Mouse (Mus musculus) frontal cortex, adult (tissue): ENCODE data around the gene Plekhg2.

Experiments used
- ATAC-seq: cut with Nextera tagmentation; 2 replicates; pipeline ENCODE4 v1.9.2; 2017; ENCODE audit warnings: mild to moderate bottlenecking, moderate library complexity, mixed read lengths; ENCODE audit not compliant: low TSS enrichment

Plekhg2 gene

DNA sequence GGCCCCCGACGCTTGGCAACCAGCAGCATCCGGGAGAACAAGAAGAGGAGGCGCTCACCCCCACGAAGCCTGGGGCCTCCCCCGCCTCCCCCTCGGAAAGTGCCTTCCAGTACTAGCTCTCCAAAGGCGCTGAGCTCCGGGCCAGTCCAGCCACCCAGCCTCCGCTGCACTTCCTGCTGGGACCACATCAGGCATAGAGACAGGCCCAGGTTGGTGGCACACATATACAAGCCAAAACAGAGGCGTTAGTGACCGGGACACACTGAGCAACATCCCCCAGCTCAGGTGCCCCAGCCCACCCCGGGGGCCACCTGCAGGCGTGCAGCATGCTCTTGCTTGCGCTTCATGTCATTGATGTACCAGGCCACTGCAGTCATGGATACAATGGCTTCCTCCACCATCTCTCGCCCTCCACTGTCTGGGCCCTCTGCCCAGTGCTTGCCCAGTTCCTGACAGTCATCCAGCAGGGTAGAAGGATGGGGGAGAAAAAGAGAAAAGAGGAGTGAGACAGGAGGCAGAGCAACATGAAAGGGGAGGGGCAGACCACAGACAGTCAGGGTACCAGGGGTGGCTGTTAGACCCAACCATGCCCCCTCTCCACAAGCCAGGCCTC lies 4.6 kb downstream of the Plekhg2 start:
- no peak for ATAC-seq

DNA sequence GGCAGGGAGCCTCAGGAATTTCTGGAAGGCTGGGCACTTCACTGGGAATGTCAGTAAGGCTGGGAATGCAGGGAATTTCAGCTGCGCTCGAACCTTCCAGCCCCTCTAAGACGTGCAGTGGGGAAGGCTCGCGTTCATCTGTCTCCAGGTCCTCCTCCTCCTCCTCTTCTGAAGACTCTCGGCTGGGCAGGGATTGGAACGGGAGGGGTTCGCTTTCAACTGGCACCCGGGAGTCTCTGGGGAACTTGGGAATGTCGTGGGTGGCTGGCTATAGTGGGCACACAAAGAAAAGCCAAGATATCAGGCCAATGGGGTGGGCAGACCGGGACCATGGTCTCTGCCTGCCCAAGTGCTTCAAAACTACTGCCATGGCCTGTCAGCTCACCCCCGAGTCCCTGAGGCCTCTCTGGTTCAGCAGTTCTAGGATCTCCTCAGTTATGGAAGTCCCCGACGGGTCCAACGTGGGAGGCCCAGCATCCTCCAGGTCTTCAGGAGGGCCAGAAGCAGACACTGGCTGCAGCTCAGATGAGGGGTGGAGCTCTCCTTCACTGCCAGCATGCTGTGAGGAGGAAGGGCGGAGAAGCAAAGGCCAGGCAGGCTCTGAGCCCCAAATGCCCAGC lies 9.8 kb downstream of the Plekhg2 start:
- no peak for ATAC-seq

DNA sequence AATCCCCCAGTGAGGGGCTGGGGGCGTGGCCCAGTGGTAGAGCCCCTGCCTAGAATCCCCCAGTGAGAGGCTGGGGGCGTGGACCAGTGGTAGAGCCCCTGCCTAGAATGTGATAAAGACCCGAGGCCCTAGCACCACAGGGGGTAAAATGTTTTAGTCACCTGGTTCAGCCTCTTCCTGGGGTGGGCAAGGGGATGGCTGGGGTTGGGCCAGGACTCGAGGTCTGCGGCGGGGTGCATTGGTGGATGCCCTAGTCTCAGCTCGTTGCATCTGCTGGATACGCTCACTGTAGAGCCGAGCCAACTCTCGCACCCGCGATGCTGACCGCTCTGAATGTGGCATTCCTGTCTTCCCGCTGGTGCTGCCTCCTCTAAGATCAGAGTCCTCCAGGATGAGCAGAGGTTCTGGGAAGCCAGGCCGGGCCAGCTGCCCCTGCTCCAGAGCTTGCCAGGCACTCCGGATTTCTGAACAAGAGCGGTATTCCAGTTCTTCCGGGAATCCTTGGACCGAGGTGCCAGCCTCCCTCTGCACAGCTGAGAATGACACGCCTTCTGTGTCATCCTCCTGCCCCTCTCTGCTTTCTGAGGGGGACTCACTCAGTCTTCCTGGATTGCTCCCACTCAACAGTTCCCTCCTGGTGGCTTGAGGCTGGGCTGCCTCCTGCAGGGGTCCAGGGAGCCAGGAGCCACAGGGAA lies 10.6 kb downstream of the Plekhg2 start:
- peak; percentile 41; the same call in 1 of the 2 replicates for ATAC-seq

DNA sequence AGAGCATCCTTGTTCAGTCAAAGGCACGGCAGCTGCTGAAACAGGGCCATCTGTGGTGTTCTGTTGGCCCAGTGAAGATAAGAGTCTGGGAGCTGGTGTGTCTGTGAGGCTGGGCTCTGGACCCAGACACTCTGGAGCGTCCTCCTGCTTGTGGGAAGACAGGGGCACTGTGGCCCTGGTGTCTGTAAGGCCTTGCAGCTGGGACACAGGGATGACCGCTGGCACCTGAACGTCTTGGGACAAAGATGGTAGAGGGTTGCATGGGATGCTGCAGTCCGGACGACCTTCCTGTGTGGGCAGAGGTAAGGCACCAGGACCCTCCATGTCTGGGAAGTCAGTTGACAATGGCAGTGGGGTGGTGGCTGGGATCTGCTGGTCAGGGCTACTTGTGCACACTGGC lies 12.1 kb downstream of the Plekhg2 start:
- ATAC-seq: no peak

DNA sequence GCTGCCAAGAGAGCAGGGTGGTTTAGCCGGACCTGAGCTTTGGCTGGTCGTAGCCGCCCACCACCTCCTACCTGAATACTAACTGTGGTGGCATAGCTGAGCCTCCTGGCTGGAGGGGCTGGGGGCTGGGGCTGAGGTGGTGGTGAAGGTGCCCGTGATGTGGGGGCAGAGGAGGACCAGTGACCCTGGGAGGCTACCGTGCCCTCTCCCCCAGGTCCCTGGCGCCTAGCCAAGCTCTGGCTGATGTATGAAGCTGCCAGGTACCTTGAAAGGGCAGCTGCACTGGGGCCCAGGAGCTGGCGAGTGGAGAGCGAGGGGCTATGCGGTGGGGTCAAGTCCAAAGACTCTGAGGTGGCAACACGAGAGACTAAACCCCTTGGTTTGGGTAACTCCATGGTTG lies 12.5 kb downstream of the Plekhg2 start:
- ATAC-seq: no peak

DNA sequence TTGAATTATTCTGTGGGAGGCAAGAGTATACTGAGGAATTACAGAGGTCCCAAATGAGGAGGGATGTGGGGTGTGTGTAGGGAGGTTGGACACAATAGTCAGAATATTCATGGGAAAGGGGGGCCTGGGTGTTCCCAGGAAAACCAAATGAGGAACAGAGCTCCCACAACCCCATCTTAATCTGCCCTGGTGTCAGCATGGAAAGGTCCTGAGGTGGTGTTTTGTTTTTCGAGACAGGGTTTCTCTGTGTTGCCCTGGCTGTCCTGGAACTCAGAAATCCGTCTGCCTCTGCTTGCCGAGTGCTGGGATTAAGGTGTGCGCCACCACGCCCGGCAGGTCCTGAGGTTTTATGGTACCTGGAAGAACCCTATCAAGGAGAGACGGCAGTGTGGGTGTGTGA lies 14.0 kb downstream of the Plekhg2 start:
- ATAC-seq: no peak

DNA sequence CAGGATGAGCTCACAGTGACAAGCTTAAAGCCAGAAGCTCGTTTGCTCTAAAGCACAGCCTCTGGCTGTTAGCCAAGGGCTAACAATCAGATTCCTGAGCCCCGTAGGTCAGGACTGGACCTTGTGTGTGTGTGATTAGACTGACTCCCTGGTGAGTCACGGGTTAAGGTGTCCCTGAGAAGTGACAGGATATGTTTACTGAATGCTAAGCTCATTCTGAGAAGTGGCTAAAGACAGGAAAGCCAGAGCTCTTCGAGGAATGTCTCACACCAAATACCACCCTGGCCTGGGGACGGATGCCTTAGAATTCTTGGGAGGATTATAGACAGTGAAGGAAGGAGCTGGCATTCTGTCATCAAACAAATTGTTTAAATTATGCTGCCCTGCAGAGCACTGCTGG lies 14.4 kb downstream of the Plekhg2 start:
- no peak for ATAC-seq

DNA sequence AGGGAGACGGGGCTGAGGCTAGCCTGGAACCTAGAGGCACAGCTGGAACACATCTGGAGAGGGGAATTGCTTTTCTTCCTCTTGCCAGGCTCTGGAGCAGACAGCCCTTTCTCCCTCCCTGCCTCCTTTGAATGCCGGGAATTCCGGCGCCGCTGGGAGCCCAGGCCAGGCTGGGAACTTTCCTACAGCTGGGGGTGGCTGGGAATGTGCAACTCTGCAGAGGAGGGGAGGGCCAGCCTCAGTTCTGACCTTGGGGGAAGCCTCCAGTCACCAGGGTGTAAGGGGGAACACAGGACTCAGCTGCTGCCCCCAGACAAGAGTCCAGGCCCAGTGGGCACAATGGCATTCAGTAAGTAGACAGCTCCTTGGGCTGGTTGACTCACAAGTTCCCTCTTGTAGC lies 15.4 kb downstream of the Plekhg2 start:
- ATAC-seq: no peak

DNA sequence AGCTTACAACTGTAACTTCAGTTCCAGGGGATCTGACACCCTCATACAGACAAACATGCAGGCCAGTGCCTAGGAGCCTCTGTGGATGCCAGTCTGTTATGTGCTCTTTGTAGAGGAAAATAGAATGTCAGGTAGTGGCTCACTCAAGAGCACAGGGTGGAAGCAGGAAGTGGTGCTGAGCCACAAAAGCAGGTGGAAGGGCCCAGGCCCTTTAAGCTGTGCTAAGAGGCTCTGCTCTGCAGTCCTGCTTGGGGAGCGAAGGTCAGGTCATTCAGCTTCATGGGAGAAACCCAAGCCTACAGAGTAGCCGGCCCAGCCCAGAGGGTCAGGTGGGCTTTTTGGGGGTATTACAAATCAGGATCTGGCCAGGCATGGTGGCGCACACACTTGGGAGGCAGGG lies 17.2 kb downstream of the Plekhg2 start:
- no peak for ATAC-seq

DNA sequence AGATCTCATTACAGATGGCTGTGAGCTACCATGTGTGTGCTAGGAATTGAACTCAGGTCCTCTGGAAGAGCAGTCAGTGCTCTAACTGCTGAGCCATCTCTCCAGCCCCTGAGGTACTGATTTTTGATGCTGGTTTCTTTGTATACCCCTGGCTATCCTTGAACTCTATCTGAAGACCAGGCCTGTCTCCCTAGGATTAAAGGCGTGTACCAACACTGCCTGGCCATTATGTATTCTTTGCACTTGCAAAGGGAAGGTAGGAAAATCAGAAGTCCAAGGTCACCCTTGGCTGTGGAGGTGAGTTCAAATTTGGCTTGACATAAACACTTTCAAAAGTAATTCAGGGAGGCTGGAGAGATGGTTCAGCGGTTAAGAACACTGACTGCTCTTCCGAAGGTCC lies 17.8 kb downstream of the Plekhg2 start:
- no peak for ATAC-seq

DNA sequence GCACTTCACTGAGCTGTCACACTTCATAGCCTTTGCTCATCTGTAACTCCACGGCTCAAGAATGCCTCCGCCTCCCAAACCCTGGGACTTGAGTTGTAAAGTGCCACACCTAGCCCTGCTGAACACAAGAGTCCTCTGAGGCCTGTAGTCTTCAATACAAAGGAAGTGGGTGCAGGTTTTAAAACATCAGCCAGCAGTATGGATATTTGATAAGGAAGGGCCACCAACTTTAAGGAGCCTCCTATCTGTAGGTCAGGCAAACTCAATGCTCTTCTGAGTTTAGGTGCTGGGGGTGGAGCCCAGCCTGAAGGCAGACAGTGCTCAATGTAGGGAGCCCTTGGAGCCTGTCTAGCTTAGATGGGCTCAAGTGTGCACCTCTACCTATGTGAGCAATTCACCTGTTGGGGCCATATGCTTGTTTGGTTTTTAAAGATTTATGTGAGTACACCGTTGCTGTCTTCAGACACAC lies 18.3 kb downstream of the Plekhg2 start:
- no peak for ATAC-seq

DNA sequence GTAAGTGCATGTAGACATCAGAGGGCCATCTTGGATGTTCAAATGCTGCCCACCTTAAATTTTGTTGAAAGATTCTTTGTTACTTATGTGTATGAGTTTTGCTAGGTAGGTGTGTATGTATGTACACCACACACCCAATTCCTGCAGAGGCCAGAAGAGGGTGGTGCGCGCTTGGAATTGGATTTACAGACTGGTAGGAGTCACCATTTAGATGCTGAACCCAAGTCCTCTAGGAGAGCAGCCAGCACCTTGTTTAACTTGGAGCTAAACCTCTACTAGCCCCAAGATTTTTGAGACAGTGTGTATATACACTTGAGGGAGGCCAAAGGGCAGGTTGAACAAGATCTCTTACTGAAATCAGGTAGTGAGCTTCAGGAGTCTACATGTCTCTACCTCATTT lies 19.1 kb downstream of the Plekhg2 start:
- no peak for ATAC-seq

DNA sequence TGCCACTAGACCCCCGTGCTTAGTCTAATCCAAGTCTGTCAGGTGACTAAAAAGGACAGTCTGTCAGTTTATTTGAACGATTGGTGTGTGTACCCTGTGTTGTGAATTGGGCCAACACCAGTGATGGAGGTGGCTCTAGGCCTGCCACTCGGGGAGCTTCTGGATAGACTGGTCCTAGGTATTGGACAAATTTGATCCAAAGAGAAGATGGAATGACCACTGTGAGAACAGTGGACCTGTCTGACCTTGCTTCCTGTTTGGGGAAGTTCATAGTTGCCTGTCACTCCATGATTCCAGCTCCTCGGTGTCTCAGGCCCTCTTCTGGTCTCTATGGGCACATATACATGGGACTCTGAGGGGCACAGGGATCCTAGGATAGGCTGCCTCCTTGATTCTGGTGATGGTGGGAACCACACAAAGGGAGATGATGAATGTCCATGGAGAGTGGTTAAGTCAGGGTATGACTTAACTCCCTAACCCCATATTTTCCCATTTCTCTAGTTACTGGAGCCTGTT lies 20.7 kb downstream of the Plekhg2 start:
- ATAC-seq: no peak

DNA sequence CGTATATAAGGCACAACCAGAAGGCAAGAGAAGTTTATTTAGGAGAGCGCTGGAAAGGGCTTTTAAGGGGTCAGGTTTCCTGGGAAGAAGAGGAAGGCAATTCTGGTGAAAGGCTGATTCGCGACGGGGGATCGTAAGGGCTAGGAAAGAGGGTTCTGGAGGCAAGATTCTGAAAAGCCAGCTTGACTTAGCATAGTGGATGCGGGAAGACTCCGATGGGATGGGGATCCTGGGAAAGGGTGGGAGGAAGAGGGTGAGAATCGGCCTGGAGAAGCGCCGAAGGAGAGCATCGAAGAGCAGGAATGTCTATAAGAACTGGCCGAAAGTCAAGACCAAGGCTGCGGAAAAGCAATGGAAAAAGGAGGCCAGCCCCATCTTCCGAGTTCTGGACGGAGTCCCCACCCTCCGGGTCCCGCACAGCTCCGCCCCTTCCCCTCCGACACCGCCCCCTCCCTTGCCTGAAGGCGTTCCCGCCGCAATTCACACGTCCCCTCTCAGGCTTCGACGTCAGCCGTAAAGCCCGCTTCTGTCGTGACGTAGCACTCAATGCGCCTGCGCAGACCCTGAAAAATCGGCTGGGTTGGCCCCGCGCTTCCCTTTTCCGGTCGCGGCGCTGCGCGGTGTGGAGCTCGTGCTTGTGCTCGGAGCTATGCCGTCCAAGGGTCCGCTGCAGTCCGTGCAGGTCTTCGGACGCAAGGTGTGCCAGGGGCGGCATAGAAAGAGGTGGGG lies 22.1 kb downstream of the Plekhg2 start, which contains the start of gene Rps16:
Gene Rps16, plus strand, starts transcription at position 498 of the 729 bp plus-strand sequence.
- peak; percentile 93 for ATAC-seq

DNA sequence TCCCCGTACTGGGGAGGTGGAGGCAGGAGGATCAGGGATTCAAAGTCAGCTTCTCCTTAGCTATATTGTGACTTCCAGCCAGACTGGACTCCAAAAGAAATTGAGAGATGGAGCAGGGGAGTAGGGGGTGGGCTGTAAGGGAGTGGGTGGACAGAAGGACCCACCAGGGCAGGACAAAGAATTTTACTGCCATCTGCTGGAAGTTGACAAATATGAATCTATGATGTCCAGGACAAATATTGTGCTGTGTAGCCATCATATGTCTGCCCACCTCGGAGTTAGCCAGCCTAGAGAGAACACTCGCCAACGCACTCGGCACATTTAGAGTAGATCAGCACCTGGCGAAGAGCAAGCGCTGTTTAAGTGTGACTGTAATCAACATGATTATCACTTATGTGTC lies 23.8 kb downstream of the Plekhg2 start:
- no peak for ATAC-seq

DNA sequence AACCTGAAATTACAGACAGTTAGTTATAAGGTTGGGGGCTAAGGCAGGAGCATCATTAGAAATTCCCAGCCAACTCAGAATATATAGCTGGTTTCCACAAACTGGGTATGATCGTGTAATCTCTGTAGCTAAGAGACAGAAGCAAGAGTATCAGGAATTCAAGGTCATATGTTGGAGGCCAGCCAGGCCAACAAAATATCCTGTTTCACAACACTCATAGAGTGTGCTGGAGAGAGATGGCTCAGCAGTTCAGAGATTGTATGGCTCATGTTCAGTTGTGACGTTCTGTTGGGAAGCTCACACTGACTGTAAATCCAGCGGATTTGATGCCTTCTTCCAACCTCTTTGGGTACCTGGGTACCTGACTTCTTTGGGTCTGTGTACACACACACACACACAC lies 24.7 kb downstream of the Plekhg2 start:
- no peak for ATAC-seq

DNA sequence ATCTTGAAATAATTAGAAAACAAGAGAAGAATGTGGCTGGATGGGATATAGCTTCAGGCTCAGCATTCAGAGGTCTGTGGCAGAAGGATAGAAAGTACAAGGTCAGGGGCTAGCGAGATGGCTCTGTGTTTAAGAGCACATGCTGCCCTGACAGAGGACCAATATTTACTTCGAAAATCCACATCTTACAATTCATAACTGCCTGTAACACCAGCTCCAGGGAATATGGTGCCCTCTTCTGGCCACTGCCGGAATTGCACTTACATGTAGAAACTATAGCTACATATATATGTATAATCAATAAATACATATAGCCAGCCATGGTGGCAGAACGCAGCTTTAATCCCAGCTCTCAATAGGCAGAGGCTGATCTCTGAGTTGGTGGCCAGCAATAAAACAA lies 27.8 kb downstream of the Plekhg2 start:
- no peak; the same call in 1 of the 2 replicates for ATAC-seq

DNA sequence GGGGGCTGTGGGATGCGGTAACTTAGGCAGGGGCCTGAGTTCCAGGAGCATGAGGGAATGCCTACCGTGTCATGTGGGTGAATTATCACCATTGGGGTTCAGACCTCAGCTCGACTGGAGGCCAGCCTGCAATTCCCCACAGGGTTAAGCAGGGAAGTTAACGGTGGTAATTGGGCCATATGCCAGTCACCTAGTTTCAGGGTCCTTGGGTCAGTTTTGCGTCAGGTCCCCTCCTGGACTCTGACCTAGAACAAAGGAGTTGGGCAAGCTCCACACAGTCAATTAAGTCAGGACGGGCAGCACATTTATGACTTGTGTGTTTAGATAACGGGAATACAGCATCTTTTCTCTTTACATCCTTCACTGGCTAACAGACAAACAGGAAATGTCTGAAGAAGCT lies 31.0 kb downstream of the Plekhg2 start:
- ATAC-seq: no peak

DNA sequence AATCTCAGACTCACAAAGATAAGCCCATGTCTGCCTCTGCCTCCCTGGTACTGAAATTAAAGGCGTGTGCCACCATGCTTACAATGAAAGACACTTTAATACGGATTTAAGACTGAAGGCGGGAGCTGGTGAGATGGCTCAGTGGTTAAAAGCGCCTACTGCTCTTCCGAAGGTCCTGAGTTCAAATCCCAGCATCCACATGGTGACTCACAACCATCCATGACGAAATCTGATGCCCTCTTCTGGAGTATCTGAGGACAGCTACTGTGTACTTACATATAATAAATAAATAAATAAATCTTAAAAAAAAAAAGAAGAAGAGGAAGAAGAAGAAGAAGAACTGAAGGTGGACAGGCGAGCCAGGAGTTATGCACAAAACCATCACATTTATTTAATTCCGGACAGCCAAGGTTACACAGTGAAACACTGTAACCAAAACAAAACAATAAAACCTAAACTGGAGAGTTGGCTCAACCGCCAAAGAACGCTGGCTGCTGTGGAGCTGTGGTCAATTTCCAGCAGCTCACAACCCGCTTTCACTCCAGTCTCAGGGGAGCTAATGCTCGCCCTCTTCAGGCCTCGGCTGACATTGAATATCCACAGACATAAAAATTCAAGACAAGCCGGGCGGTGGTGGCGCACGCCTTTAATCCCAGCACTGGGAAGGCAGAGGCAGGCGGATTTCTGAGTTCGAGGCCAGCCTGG lies 33.0 kb downstream of the Plekhg2 start:
- no peak for ATAC-seq

DNA sequence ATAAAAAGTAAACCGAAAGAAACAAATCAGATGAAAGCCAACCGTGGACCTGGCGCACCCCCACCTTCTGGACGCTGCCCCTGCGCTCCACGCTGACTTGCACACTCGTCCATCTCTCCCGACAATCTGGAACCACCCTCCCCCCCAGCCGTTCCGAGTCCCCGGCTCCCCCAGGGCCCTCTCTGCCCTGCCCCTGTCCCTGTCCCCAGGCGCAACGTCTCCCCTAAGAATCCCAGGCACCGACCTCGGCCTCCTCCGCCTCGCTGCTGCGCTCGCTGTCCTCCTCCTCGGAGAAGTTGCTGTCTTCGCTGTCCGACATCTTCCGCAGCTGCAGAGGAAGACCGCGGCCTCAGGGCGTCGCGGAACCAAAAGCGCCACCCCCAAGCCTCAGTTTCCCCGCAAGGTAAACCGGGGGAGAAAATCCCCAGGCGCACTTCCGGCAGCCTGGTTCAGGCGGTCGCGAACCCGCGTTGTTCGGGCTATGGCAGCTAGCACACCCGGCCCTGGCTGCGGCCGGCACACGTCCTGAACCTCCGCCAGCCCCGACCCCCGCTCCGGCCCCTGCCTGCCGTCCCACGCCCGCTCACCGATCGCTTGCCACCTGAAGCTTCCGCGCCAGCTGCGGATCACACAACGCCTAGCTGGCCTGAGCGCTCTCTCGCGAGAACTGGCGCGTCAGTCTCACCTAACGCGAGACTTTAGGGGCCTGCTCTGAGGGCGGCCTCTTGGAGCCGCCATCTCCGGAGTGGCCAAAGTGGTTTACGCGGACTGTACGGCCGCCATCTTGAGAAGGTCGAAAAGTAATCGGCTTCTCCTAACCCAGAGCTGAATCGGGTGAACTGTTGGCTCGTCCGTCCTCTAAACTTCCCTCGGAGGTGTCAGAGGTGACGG lies 34.0 kb downstream of the Plekhg2 start, which contains the start of gene Supt5:
Gene Supt5, minus strand, starts transcription at position 639 of the 891 bp plus-strand sequence.
- ATAC-seq: peak; percentile 99
